Mouse (Mus musculus): ENCODE measurements at regions not wholly inside any gene's neighbourhood (a gene's known extent, or its start where the extent isn't known, plus 50 kb on each side); places are given as distances from the start of the nearest gene placed in this dataset.

- Histone ChIP-seq H3K9ac (ENCODE audit: low read length) (no peak overlapping the region), H3K9me3 (ENCODE audit: control insufficient read depth, low read length) (0 out of 2 replicates have a peak, but pooled peaks cover 2% of the 10 kb centered on the region), H3K4me2 (ENCODE audit: low read depth, severe bottlenecking) (no peak overlapping the region), H3K4me1 (ENCODE audit: control insufficient read depth, insufficient read depth, low read length) (no peaks in the 10 kb centered on the region), H3K27me3 (ENCODE audit: control insufficient read depth, insufficient read depth, low read length) (no peaks in the 10 kb centered on the region), H3K27ac (replicated peaks; ENCODE audit: low read depth, low read length) (no peak overlapping the region), H3K4me3 (ENCODE audit: low read depth, low read length) (no peak overlapping the region), H3K36me3 (ENCODE audit: control insufficient read depth, insufficient read depth, low read length) (no peaks in the 10 kb centered on the region)
- WGBS = 88% methylated on average over 9 of the region's 9 CpGs
- DNase-seq (ENCODE audit: low spot score) (no peak), ATAC-seq (ENCODE audit: insufficient number of reproducible peaks, low FRiP score, low TSS enrichment, low read depth) (no peak)
These were observed 54.0 kb upstream of the Xpo1 start for GRCm38 (mm10) chr11:23201701-23202449.

GRCm38 (mm10) chr11:23203566-23203965, 52.3 kb upstream of the Xpo1 start:
- no peaks in the 10 kb centered on the region for H3K27me3 ChIP-seq (ENCODE audit: control insufficient read depth, insufficient read depth, low read length)
- no peak overlapping the region for H3K4me2 ChIP-seq (ENCODE audit: low read depth, severe bottlenecking)
- H3K4me1 ChIP-seq (ENCODE audit: control insufficient read depth, insufficient read depth, low read length) = no peaks in the 10 kb centered on the region
- no peak overlapping the region for H3K4me3 ChIP-seq (ENCODE audit: low read depth, low read length)
- ATAC-seq (ENCODE audit: insufficient number of reproducible peaks, low FRiP score, low TSS enrichment, low read depth) (no peak), DNase-seq (ENCODE audit: low spot score) (no peak)
- H3K9ac ChIP-seq (ENCODE audit: low read length) = no peak overlapping the region
- no peak overlapping the region for H3K27ac ChIP-seq (replicated peaks; ENCODE audit: low read depth, low read length)
- 89% methylated on average over 14 of the region's 14 CpGs for WGBS
- no peaks in the 10 kb centered on the region for H3K36me3 ChIP-seq (ENCODE audit: control insufficient read depth, insufficient read depth, low read length)
- H3K9me3 ChIP-seq (ENCODE audit: control insufficient read depth, low read length) = 0 out of 2 replicates have a peak, but pooled peaks cover 2% of the 10 kb centered on the region

GRCm38 (mm10) chr11:23204041-23204440, 51.8 kb upstream of the Xpo1 start:
- ATAC-seq (ENCODE audit: insufficient number of reproducible peaks, low FRiP score, low TSS enrichment, low read depth) (no peak), DNase-seq (ENCODE audit: low spot score) (no peak)
- H3K4me2 ChIP-seq (ENCODE audit: low read depth, severe bottlenecking) = no peak overlapping the region
- H3K36me3 ChIP-seq (ENCODE audit: control insufficient read depth, insufficient read depth, low read length) = no peaks in the 10 kb centered on the region
- H3K27ac ChIP-seq (replicated peaks; ENCODE audit: low read depth, low read length) = no peak overlapping the region
- no peaks in the 10 kb centered on the region for H3K27me3 ChIP-seq (ENCODE audit: control insufficient read depth, insufficient read depth, low read length)
- WGBS = 68% methylated on average over 12 of the region's 12 CpGs
- H3K9ac ChIP-seq (ENCODE audit: low read length) = no peak overlapping the region
- no peak overlapping the region for H3K4me3 ChIP-seq (ENCODE audit: low read depth, low read length)
- H3K4me1 ChIP-seq (ENCODE audit: control insufficient read depth, insufficient read depth, low read length) = no peaks in the 10 kb centered on the region
- H3K9me3 ChIP-seq (ENCODE audit: control insufficient read depth, low read length) = 0 out of 2 replicates have a peak, but pooled peaks cover 2% of the 10 kb centered on the region
